Mouse (Mus musculus): Measurements from ENCODE around the gene Tmem44. TPM values are rescaled to one million over a fixed set of nuclear protein-coding genes. Genes with fewer than 3 reads are reported as not detected.

Gene Tmem44
- total RNA-seq, 2 experiments from 2014 or later: 44.5 to 46.6 TPM

DNA sequence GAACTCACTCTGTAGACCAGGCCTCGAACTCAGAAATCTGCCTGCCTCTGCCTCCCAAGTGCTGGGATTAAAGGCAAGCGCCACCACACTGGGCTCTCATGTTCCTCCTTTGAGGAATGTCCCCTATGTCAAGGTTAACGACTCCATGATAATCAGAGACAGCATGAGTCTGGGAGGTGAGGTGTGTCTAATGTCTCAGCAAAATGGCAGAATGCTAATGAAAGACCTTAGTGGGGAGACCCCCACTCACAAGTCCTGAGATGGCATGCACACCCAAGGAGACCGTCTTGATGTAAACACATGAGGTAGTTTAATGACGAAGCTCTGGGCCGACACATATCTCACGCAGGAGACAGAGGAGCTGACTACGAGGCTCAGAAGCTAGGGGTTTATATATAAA is 3.5 kb upstream of the Tmem44 start:
- no peak for DNase-seq (ENCODE audit: low spot score in 2 of 2)

DNA sequence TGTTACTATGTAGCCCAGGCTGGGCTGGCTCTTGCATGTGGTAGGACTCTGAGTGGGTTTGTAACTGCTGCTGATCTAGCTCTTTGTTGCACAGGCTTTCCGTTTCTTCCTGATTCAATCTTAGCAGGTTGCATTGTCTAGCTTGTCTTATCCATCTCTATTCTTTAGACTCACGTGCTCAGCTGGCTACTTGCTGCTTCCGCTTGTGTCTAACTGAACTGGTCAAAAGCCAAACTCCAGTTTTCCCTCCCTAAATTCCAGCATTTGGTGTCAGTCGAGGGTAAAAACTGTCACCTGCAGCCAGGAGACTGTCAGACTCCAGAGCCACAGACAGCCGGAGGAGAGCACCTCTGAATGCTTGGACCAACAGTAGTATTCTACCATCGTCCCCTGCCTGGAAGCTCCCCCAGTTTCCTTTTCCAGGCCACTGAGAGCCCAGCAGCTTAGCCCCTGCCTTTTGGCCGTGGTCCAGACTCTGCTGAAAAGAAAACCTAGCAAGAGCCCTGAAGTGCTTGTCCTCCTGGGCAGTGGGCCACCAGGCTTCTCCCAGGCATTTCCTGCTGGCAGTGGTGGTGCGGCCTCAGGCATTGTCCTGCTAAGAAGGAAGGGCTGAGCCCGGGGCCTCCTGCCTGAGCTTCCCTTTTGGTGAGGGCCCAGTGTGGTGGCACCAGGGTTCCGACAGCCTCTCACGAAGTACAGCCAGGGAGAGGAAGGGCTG is 2.1 kb upstream of the Tmem44 start:
- peak; percentile 74 to 87 for DNase-seq (ENCODE audit: low spot score in 2 of 2)

DNA sequence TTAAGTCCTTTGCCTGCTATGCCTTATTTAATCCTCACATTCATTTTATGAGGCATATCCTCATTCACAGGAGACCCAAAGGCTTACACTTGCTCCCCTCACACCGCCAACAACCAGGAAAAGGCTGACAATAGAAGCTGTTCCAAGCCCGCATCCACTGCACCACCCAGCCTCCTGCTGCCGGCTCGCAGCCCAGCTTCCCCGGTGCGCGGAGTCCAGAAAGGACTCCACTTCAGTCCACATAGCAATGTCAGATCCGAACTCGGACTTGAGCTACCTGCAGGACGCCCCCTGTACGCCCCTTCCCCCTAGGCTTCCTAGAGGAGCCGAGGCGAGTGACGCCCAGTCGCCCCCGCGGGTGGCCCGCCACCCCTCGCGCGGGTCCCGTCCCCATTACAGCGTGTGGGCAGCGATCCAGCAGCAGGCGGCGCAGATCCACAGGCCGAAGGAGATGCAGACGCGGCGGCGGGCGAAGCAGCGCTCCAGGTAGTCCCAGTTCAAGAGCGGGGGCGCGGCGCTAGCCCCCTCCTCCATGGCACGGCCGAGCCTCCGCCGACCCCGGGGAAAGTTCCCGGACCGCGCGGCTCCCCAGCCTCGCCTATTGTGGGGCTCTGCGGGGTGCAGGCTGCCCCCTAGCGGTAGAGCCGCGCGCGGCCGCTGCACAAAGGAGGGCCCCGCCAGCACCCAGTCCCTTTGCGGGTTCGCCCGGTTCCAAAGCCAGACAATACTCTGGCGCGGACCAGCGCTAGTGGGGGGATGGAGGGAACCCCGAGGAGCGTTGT is 485 bp downstream of the Tmem44 start:
- DNase-seq (ENCODE audit: low spot score in 2 of 2): peak; percentile 79 to 87

DNA sequence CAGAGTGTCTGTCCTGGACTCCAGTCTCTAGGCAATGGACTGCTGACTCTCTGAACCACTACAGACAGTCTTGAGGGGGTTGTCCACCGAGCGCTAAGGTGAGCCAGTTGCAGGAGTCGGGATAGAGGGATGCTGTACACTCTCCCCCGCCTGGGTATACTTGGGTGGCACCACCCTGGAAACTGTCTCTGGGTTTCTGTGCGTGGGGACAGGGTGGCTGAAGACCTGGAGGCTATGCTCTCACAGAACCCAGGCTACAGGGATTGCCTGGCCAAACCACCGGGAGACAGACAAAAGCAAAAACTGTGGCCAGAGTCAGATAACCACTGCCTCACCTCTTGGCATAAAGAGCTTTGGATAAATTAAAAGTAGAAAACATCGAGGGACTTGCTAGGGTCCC is 1.1 kb downstream of the Tmem44 start:
- no peak for DNase-seq (ENCODE audit: low spot score in 2 of 2)

DNA sequence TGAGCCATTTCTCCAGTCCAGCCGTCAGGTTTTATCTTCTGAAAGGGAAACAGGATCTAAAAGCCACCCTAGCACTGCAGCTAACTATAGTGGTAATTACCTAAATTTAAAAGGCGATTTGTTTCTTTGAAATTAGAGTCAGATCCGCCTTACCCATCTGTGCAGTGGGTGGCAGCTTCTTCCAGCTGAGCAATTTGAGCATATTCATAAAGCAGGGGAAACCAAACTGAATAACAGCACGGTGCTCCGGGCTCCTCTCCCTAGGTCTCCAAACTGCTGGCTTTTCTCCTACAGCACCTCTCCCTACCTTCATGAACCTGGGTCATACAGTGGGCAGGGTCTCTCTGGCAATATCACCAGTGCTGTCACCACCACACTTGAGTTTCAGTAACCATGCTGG is 2.4 kb downstream of the Tmem44 start:
- DNase-seq (ENCODE audit: low spot score in 2 of 2): peak in 1 of 2 experiments; percentile 31

DNA sequence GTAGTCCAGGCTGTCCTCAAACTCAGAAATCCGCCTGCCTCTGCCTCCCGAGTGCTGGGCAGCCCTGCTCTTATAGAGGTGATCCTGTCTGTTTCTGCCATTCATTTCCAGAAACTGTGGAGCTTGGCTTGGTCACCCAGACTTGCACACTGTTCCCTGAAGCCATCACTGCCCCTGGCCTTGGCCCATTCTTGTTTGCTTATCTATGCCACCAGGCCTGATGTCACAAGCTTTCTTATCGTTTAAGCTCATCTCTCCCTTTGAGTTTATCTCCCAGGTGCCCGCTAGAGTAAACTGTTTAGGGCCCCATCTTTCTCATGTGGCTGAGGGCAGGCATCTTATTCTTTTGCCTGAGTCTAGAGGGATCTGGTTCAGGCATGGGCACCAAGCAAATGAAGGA is 5.9 kb downstream of the Tmem44 start:
- DNase-seq (ENCODE audit: low spot score in 2 of 2): no peak

DNA sequence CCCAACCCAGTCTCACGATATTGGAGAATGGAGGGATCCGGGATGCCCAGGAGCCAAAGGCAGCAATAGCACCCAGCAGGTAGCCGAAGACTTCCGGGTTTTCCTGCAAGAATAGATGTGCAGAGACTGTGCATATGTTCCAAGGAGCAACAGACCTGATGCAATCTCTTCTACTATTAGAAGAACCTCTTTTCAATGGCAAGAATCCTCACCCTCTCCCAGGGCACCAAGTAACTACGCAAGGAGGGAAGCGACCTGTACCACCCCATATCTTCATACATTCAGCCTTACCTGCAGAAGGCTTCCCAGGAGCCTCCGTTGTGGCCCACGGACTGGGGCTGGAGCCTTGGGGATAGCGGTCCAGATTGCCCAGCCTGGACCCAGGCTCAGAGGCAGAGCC is 7.3 kb downstream of the Tmem44 start:
- DNase-seq (ENCODE audit: low spot score in 2 of 2): no peak

DNA sequence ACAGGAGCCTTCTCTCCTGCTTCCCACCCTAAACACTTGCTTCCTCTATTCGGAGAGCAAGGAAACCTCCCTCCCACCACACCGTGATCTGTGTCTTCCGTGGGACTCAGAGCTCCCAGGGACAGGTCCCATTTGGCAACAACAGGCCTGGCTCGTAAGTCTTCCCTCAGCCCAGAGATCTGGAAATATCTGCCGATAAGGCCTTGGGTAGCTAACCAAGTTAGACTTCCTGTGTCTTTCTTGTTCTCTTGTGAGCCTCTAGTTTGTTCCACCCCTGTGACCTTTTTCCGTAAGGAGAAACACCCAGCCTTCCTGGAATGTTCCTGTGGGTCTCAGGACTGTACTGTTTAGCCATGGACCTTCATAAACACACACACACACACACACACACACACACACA is 7.8 kb downstream of the Tmem44 start:
- DNase-seq (ENCODE audit: low spot score in 2 of 2): no peak

DNA sequence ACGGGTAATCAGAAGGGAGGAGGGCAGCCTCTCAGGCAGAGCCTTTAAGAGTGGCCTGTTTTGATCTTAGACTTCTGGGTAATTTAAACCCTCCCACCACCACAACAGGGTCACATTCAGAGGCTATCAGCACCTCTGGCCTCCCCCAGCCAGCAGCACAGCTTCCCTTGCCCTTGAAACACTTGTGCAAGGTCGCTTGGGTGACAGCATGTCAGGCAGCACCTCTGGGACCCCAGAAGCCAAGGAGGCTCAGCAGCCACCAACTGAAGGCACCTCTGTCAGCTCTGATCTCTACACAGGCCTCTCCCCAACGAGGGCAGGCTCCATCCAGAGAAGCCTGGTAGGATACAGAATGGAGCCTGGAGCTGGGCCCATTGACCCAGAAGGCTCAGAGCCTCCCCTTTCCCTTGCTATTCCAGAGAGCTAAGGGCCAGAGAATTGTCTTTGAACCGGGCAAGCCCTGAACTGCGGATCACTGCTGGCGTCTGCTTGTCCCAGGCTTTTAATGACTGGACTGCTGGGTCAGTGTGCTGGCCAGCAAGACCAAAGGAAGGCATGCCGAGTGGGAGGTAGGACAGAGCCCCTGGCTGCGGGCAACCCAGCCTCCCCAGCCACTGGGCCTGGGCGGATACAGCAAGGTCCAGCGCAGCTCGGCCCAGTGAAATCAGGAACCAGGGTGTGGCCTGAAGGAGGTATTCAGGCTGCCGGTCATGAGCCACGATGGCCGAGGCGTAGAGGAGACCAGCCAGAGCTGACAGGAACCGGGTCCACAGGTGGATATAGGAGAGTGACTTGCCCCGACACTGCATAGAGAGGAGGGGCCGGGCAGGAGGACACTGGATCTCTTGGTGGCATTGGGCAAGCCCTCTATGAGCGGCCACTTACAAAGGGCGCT is 10.3 kb downstream of the Tmem44 start:
- peak; percentile 31 to 60 for DNase-seq (ENCODE audit: low spot score in 2 of 2)

DNA sequence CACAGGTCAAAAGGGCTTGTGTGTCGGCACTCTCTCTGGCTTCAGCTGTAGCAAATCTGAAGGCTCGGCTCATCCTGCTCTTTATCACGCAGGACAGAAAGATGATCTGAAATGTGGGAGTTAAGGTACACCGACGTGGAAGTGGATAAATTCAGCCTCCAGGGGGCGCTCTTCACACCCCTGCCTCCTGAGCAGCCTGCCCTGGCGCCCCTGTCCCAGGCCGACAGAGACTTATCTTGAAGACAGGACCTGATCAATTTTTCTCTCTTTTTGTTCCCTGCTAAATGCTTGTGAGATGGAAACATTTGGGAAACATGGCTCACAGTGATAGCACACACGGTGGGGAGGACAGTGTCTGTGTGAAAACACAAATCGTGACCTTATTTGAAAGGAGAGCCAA is 11.2 kb downstream of the Tmem44 start:
- peak in 1 of 2 experiments; percentile 34 for DNase-seq (ENCODE audit: low spot score in 2 of 2)

DNA sequence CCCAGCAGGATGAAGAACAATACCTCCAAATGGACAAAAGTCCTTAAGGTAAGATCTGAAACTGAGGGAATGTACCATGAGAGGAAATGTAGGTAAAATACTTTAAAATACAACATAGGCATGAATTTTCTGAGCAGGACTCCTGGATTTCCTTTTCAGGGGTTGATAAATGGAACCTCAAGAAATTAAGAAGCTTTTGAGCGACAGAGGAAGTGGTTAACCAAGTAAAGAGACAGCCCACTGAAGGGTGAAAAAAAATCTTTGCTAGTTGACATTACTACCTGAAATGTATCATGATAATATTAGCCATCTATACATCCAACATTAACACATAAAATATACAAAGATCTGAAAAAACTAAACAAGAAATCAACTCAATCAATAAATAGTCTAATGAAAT is 15.6 kb downstream of the Tmem44 start:
- DNase-seq (ENCODE audit: low spot score in 2 of 2): no peak

DNA sequence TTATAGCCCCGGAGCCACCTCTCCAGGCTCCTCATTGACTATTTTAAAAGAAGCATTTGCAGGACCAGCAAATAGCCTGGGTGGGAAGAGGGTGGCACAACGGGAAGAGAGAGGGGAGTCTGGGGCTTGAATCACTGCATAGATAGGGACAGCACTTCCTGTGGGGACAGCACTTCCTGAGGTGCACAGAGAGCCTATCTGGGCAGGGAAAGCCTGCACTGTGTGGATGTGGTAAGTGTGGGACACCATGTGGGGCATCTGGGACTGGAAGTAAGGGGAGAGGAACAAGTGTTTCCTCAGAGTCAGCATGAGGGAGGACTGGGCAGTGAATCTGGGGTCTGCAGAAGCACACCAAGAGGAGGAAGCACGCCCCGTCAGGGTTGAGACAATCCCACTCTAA is 17.1 kb downstream of the Tmem44 start:
- no peak for DNase-seq (ENCODE audit: low spot score in 2 of 2)

DNA sequence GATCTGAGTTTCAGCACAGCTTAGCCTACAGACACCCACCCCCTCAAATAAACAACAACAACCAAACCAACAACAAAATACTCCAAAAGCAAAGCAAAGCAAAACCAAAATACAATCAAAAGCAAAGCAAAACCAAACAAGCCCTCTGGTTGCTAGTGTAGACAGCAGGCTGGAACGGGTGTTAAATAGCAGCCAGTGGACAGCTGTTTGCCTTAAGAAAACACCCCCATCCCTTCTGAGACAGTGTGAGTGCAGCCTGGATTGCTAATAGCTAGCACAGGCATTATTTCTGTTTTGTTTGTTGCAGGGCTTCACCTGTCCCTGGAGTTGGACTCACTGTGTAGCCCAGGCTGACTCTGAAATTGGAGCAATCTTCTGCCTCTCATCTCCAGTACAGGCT is 17.7 kb downstream of the Tmem44 start:
- DNase-seq (ENCODE audit: low spot score in 2 of 2): no peak

DNA sequence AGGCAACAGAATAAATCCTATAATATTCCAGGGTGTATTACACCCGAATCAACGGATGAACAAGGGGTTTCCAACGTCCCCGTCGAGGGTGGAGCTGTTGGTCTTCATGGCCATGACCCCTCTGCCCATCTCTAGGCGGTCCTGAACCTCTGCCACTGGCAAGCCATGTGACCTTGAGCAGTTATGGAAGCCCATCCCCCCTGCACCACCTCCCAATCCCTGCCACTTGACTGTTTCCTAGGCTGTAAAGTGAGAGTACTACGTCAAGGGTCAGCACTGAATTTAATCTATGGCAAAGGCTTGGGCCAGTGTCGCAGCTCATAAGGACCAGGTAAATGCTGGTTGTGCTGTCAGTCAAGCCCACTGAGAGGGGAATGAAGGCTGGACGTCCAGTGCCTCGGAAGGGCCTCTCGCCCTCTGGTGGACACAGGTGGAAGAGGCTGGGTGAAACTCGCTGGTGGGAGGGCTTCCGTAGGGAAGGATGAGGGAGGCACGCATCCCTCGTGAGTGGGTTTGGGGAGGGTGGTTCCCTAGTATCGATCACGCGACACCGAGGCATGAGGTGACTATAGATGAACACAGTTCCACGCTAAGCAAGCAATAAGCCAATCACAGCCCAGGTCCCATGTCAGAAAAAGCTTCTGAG is 18.8 kb downstream of the Tmem44 start:
- DNase-seq (ENCODE audit: low spot score in 2 of 2): peak in 1 of 2 experiments; percentile 49

DNA sequence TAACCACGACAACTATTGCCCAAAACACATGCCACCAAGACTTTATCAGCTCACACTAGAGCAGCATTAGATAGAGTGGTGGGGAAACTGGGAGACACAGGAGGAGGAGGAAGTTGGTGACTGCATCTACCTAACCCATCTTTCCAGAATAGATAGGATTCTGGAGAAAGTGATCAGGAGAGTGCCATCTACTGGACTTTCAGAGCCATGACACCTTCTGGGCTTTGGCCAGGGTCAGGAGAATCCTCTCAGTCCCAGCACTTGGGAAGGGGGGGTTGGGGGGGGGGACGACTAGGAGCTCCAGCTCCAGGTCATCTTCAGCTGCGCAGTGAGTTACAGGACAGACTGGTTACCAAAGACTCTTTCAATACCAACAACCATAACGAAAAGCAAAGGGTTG is 19.8 kb downstream of the Tmem44 start:
- no peak for DNase-seq (ENCODE audit: low spot score in 2 of 2)

DNA sequence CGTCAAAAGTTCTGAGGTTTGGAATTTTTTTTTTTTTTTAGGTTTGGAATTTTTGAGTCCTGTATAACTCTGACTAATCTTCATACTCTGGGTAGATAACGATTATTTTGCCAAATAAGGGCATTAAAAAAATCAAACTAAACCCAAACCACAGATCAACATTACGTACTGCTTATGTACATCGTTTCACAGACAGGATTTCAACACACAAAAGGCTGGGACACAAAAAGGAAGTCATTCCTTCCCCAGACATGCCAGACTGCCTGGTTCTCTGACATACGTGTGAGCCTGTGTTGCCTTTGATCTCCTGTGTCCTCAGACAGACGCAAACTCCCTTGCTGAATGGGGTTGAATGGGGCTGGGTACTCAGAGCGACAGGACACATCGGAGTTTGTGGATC is 22.3 kb downstream of the Tmem44 start:
- DNase-seq (ENCODE audit: low spot score in 2 of 2): no peak

DNA sequence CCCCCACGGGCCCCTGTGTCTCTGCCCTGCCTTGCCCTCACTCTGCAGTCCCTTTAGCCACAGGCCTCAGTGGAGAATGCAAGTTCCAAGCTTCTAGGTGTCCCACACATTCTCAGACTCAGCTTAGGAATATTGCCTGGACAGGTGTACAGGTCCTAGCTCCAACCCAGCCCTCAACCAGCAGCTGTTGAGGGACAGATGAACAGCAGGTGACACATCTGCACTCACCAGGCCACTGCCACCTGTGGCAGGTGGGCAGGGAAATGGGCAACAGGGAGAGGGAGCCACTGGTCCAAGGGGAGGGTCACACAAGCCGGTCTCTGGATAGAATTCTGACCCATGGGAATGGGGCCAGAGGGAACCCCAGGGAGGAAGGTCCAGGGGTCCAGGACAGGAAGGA is 22.8 kb downstream of the Tmem44 start:
- DNase-seq (ENCODE audit: low spot score in 2 of 2): no peak

DNA sequence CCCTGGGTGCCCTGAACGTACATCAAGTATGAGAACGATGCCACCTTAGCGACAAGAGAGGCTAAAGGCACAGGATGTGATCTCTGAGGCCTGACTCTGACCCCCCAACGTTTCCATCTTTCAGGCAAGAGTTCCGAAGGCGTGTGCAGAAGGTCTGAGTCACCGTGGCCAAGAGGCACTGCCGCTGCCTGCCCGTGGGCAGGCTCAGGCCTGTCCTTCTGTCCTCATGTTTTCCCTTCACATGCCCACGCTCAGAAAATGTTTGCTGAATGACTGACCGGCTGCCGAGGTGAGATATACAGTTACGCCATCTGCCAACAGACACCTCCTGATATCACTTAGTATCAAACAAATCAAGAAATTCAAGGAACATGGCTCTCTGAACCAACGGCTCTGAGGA is 24.9 kb downstream of the Tmem44 start:
- DNase-seq (ENCODE audit: low spot score in 2 of 2): no peak

DNA sequence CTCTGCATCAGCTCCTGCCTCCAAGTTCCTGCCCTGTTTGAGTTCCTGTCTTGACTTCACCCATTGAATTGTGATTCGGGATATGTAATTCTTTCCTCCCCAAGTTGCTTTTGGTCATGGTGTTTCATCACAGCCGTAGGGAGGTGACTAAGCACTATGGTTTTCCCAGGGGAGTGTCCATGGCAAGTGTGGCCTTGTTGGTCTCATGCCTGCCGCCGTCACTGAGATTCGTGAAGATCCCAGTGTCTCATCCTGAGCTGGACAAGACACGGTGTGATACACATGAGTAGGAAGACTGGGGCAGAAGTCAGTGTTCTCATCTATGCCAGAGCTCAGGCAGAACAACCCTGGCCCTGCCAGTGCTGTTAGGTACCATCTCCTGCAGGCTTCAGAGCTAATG is 26.2 kb downstream of the Tmem44 start:
- DNase-seq (ENCODE audit: low spot score in 2 of 2): no peak

DNA sequence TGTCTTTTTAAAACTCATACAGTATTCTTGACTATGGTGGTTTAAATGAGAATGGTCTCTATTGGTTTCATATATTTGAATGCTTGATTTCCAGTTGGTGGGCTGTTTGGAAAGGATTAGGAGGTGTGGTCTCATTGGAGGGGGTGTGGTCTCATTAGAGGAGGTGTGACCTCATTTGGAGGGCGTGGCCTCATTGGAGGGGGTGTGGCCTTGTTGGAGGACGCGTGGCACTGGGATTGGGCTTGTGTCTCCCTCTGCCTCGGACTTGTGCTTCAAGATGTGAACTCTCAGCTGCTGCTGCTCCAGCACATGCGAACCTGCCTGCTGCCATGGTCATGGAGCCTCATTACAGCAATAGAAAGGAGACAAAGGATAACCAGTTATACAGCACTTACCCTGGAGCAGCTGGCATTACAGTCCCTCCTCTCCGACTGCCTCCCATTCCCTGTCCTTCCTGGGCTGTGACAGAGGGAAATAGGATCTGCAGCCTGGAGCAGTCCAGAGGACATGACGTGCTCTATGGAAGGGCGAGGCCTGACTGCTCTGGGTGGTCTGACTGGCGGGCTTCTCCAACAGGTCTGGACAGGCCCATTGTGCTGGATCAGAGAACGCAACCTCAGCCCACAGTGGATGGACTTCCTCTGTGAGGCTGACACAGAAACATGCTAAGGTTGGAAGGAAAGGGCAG is 28.2 kb downstream of the Tmem44 start:
- no peak for DNase-seq (ENCODE audit: low spot score in 2 of 2)

DNA sequence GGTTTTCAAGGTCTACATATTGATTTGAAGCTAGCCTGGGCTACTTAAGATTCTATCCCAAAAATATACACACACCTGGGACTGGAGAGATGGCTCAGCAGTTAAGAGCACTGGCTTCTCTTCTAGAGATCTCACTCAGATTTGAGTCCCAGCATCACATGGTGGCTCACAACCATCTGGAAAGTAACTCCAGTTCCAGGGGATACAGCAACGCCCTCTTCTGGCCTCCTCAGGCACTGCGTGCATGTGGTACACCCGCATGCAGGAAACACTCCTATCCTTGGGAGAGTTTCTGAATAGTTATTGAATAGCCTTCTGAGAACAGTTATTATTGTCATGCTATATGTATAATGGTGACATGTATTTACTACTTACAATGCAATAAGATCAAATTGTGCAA is 29.5 kb downstream of the Tmem44 start:
- no peak for DNase-seq (ENCODE audit: low spot score in 2 of 2)
